Mouse (Mus musculus): ENCODE measurements around the gene Ccnd3. TPM values are rescaled to one million over a fixed set of nuclear protein-coding genes. Genes with fewer than 3 reads are reported as not detected.
A peak's percentile ranks its signal among the peaks of the same experiment; 100 is the strongest.

Gene Ccnd3
- polyA plus RNA-seq, 1 experiment from 2014 or later: 530 TPM

DNA sequence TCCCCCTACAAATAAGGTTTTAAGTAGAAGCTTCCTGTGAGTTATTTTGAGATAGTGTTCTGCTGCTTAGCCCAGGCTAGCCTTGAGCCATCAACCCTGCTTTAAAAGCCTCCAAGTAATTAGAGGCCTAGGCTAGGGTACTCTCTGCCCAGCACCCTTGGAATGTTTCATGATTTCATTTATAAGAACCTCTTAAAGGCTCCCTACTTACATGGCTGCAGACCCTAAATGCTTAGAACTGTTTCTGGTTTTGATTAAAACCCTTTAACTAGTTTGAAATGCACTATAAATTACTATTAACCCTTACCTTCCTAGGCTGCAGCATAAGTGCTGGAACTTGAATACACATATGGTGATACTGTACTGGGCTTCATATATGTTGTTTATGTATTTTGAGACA lies 67.6 kb downstream of the Ccnd3 start:
- Histone ChIP-seq H3K9ac (ENCODE audit: low read depth, low read length) (no peak overlapping the region), H3K4me1 (replicated peaks; ENCODE audit: control insufficient read depth, insufficient read depth, low read length) (peaks cover 10% of the 10 kb centered on the region), H3K36me3 (ENCODE audit: control insufficient read depth, insufficient read depth, low read length) (no peaks in the 10 kb centered on the region), H3K9me3 (ENCODE audit: control insufficient read depth, low read length) (no peaks in the 10 kb centered on the region), H3K27ac (ENCODE audit: low read depth, low read length) (no peak overlapping the region), H3K4me3 (ENCODE audit: low read depth, low read length) (no peak overlapping the region), H3K4me2 (no peak overlapping the region), H3K27me3 (replicated peaks; ENCODE audit: control insufficient read depth, insufficient read depth, low read length) (no peaks in the 10 kb centered on the region)
- no peak for DNase-seq (ENCODE audit: low spot score)
- ATAC-seq (replicated peaks; ENCODE audit: low FRiP score): no peak

- Histone ChIP-seq H3K9me3 (ENCODE audit: control insufficient read depth, low read length) (no peaks in the 10 kb centered on the region), H3K27ac (ENCODE audit: low read depth, low read length) (no peak overlapping the region), H3K4me3 (ENCODE audit: low read depth, low read length) (no peak overlapping the region), H3K36me3 (ENCODE audit: control insufficient read depth, insufficient read depth, low read length) (no peaks in the 10 kb centered on the region), H3K9ac (ENCODE audit: low read depth, low read length) (no peak overlapping the region), H3K4me2 (no peak overlapping the region), H3K4me1 (replicated peaks; ENCODE audit: control insufficient read depth, insufficient read depth, low read length) (peaks cover 11% of the 10 kb centered on the region), H3K27me3 (replicated peaks; ENCODE audit: control insufficient read depth, insufficient read depth, low read length) (no peaks in the 10 kb centered on the region)
- DNase-seq (ENCODE audit: low spot score) (no peak), ATAC-seq (replicated peaks; ENCODE audit: low FRiP score) (no peak)
- 70% methylated on average over 8 of the region's 8 CpGs for WGBS
Measured at GRCm38 (mm10) chr17:47574028-47574427, 69.2 kb downstream of the Ccnd3 start.

DNA sequence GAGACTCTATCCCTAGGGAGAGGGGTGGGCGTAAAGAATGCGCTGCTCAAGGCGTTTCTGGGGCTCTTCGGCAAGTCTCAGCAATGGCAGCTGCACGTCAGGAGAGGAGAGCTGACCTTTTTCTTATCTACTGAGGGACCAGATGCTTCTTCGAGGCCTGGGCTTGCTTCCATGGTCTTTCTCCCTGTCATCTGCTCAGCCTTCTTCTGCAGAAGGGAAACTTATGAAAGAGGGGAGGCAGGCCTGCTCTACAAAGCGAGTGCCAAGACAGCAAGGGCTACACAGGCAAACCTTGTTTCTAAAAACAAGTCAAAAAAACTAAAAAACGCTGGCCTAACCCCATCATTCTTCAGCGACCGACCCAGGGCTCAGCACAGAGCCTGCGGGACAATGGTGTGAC lies 70.0 kb downstream of the Ccnd3 start:
- Histone ChIP-seq H3K4me1 (replicated peaks; ENCODE audit: control insufficient read depth, insufficient read depth, low read length) (peaks cover 7% of the 10 kb centered on the region), H3K9ac (ENCODE audit: low read depth, low read length) (no peak overlapping the region), H3K36me3 (ENCODE audit: control insufficient read depth, insufficient read depth, low read length) (no peaks in the 10 kb centered on the region), H3K27me3 (replicated peaks; ENCODE audit: control insufficient read depth, insufficient read depth, low read length) (no peaks in the 10 kb centered on the region), H3K9me3 (ENCODE audit: control insufficient read depth, low read length) (no peaks in the 10 kb centered on the region), H3K4me3 (ENCODE audit: low read depth, low read length) (no peak overlapping the region), H3K4me2 (no peak overlapping the region), H3K27ac (ENCODE audit: low read depth, low read length) (no peak overlapping the region)
- DNase-seq (ENCODE audit: low spot score) (no peak), ATAC-seq (replicated peaks; ENCODE audit: low FRiP score) (no peak)
- WGBS: 61% methylated on average over 11 of the region's 11 CpGs

- H3K9me3 ChIP-seq (ENCODE audit: control insufficient read depth, low read length): no peaks in the 10 kb centered on the region
- peaks cover 7% of the 10 kb centered on the region for H3K4me1 ChIP-seq (replicated peaks; ENCODE audit: control insufficient read depth, insufficient read depth, low read length)
- 62% methylated on average over 6 of the region's 6 CpGs for WGBS
- ATAC-seq (replicated peaks; ENCODE audit: low FRiP score) (peak; percentile 85), DNase-seq (ENCODE audit: low spot score) (no peak)
- no peaks in the 10 kb centered on the region for H3K27me3 ChIP-seq (replicated peaks; ENCODE audit: control insufficient read depth, insufficient read depth, low read length)
- no peak overlapping the region for H3K4me2 ChIP-seq
- H3K27ac ChIP-seq (ENCODE audit: low read depth, low read length): no peak overlapping the region
- H3K4me3 ChIP-seq (ENCODE audit: low read depth, low read length): no peak overlapping the region
- no peak overlapping the region for H3K9ac ChIP-seq (ENCODE audit: low read depth, low read length)
- no peaks in the 10 kb centered on the region for H3K36me3 ChIP-seq (ENCODE audit: control insufficient read depth, insufficient read depth, low read length)
Measured at GRCm38 (mm10) chr17:47578655-47579054, 73.8 kb downstream of the Ccnd3 start.

GRCm38 (mm10) chr17:47580962-47581361 lies 76.1 kb downstream of the Ccnd3 start:
- Histone ChIP-seq H3K4me1 (replicated peaks; ENCODE audit: control insufficient read depth, insufficient read depth, low read length) (peaks cover 7% of the 10 kb centered on the region), H3K4me3 (ENCODE audit: low read depth, low read length) (no peak overlapping the region), H3K36me3 (ENCODE audit: control insufficient read depth, insufficient read depth, low read length) (no peaks in the 10 kb centered on the region), H3K9ac (ENCODE audit: low read depth, low read length) (no peak overlapping the region), H3K27ac (ENCODE audit: low read depth, low read length) (no peak overlapping the region), H3K27me3 (replicated peaks; ENCODE audit: control insufficient read depth, insufficient read depth, low read length) (no peaks in the 10 kb centered on the region), H3K4me2 (no peak overlapping the region), H3K9me3 (ENCODE audit: control insufficient read depth, low read length) (no peaks in the 10 kb centered on the region)
- DNase-seq (ENCODE audit: low spot score) (no peak), ATAC-seq (replicated peaks; ENCODE audit: low FRiP score) (no peak)
- WGBS: 82% methylated on average over 4 of the region's 4 CpGs

DNA sequence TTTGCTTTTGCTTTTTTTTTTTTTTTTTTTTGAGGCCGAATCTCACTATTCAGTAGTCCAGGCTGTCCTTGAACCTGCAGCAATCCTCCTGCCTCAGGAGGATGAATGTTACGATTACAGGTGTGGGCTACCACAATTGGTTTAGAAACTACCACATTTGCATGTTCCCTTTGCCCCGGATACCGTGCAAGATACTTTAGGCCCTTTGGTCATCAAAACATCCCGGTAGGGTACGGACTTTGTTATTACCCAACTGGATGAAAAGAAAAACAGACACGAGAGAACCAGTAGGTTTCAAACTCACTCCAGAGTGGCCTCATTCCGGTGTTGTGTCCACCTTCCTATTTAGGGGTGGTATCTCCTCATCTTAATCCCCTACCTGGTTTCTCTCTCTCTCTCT lies 83.7 kb downstream of the Ccnd3 start:
- no peaks in the 10 kb centered on the region for H3K36me3 ChIP-seq (ENCODE audit: control insufficient read depth, insufficient read depth, low read length)
- no peak overlapping the region for H3K4me2 ChIP-seq
- H3K9ac ChIP-seq (ENCODE audit: low read depth, low read length): no peak overlapping the region
- H3K9me3 ChIP-seq (ENCODE audit: control insufficient read depth, low read length): no peaks in the 10 kb centered on the region
- ATAC-seq (replicated peaks; ENCODE audit: low FRiP score) (no peak), DNase-seq (ENCODE audit: low spot score) (no peak)
- H3K27ac ChIP-seq (ENCODE audit: low read depth, low read length): no peak overlapping the region
- 79% methylated on average over 8 of the region's 8 CpGs for WGBS
- H3K4me1 ChIP-seq (replicated peaks; ENCODE audit: control insufficient read depth, insufficient read depth, low read length): peaks cover 21% of the 10 kb centered on the region
- no peaks in the 10 kb centered on the region for H3K27me3 ChIP-seq (replicated peaks; ENCODE audit: control insufficient read depth, insufficient read depth, low read length)
- H3K4me3 ChIP-seq (ENCODE audit: low read depth, low read length): no peak overlapping the region

DNA sequence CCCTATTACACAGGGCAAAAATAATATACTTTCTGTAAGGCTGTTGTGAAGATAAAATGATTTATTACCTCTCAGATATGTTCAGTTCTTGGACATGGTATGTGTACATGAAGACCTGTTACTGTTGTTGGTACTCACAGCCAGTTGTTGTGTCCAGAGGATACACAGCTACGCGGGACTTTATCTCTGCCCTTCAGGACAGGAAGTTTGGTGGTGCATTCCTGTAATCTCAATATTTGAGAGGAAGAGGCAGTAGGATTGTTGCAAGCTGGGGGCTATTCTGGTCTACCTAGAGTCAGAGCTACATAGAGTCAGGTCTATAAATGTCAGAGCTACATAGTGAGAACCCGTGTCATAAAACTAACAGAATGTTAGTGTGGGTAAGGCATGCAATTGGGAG lies 86.2 kb downstream of the Ccnd3 start:
- Histone ChIP-seq H3K9ac (ENCODE audit: low read depth, low read length) (no peak overlapping the region), H3K27me3 (replicated peaks; ENCODE audit: control insufficient read depth, insufficient read depth, low read length) (no peaks in the 10 kb centered on the region), H3K27ac (ENCODE audit: low read depth, low read length) (0 out of 2 replicates have a peak overlapping the region, but pooled peaks have one; percentile 21), H3K4me1 (replicated peaks; ENCODE audit: control insufficient read depth, insufficient read depth, low read length) (peaks cover 25% of the 10 kb centered on the region), H3K4me2 (0 out of 2 replicates have a peak overlapping the region, but pooled peaks have one; percentile 3), H3K36me3 (ENCODE audit: control insufficient read depth, insufficient read depth, low read length) (no peaks in the 10 kb centered on the region), H3K9me3 (ENCODE audit: control insufficient read depth, low read length) (no peaks in the 10 kb centered on the region), H3K4me3 (ENCODE audit: low read depth, low read length) (no peak overlapping the region)
- DNase-seq (ENCODE audit: low spot score): no peak
- no peak for ATAC-seq (replicated peaks; ENCODE audit: low FRiP score)
- 37% methylated on average over 3 of the region's 3 CpGs for WGBS

DNA sequence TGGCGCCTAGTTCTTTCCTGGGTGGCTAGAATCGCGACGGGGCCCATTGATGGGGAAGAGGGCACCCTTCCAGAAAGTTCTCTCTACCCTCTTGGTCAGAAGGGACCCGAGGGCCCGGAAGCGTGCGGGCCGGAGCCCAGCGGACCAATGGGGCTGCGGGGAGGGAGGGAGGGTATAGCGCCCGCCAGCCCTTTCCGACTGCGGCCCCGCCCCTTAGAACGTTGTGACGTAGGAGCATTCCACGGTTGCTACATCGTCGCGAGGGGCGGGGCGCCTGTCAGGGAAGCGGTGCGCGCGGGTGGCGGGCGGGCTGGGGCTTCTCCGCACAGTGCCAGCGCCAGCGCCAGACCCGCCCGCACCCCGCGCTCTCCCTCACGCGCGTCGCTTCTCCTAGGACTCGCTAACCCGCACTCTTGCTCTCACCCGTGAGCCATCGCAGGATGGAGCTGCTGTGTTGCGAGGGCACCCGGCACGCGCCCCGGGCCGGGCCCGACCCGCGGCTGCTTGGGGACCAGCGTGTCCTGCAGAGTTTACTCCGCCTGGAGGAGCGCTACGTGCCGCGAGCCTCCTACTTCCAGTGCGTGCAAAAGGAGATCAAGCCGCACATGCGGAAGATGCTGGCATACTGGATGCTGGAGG lies 88.5 kb downstream of the Ccnd3 start:
- Histone ChIP-seq H3K4me2 (peak overlapping the region; percentile 95), H3K4me1 (replicated peaks; ENCODE audit: control insufficient read depth, insufficient read depth, low read length) (peaks cover 46% of the 10 kb centered on the region), H3K27me3 (replicated peaks; ENCODE audit: control insufficient read depth, insufficient read depth, low read length) (no peaks in the 10 kb centered on the region), H3K4me3 (ENCODE audit: low read depth, low read length) (peak overlapping the region; percentile 87), H3K27ac (ENCODE audit: low read depth, low read length) (peak overlapping the region; percentile 99), H3K9me3 (ENCODE audit: control insufficient read depth, low read length) (no peaks in the 10 kb centered on the region), H3K36me3 (ENCODE audit: control insufficient read depth, insufficient read depth, low read length) (peaks cover 15% of the 10 kb centered on the region), H3K9ac (ENCODE audit: low read depth, low read length) (peak overlapping the region; percentile 96)
- 2% methylated on average over 58 of the region's 63 CpGs for WGBS
- DNase-seq (ENCODE audit: low spot score) (peak; percentile 92), ATAC-seq (replicated peaks; ENCODE audit: low FRiP score) (peak; percentile 77)

- Histone ChIP-seq H3K9me3 (ENCODE audit: control insufficient read depth, low read length) (no peaks in the 10 kb centered on the region), H3K27ac (ENCODE audit: low read depth, low read length) (peak overlapping the region; percentile 99), H3K36me3 (ENCODE audit: control insufficient read depth, insufficient read depth, low read length) (peaks cover 20% of the 10 kb centered on the region), H3K27me3 (replicated peaks; ENCODE audit: control insufficient read depth, insufficient read depth, low read length) (no peaks in the 10 kb centered on the region), H3K4me1 (replicated peaks; ENCODE audit: control insufficient read depth, insufficient read depth, low read length) (peaks cover 51% of the 10 kb centered on the region), H3K4me3 (ENCODE audit: low read depth, low read length) (peak overlapping the region; percentile 87), H3K4me2 (peak overlapping the region; percentile 95), H3K9ac (ENCODE audit: low read depth, low read length) (peak overlapping the region; percentile 96)
- no peak for ATAC-seq (replicated peaks; ENCODE audit: low FRiP score)
- WGBS: 0% methylated on average over 13 of the region's 13 CpGs
- DNase-seq (ENCODE audit: low spot score): no peak
Measured at GRCm38 (mm10) chr17:47593854-47594182, 89.0 kb downstream of the Ccnd3 start.

All from liver, embryonic 11.5 days (tissue).